Mouse (Mus musculus) E14TG2a.4 (cell line): ENCODE results near the gene Swsap1.

Experiments used
- CTCF ChIP-seq: conservative IDR thresholded peaks from 2 replicates; pipeline ENCODE4 v1.5.1; 2014; ENCODE audit warnings: low read length
- POU5F1 ChIP-seq: IDR thresholded peaks from 2 replicates; pipeline ENCODE4 v1.6.1; 2014; ENCODE audit warnings: low read length, borderline replicate concordance

GRCm38 (mm10) chr9:21943046-21943445, 12.5 kb upstream of the Swsap1 start:
- TF ChIP-seq POU5F1 (no peak), CTCF (no peak)
